Mouse (Mus musculus) granulocyte monocyte progenitor cell, adult 5-6 weeks (primary cell): Measurements from ENCODE around the gene Chd9. TPM values are rescaled to one million over a fixed set of nuclear protein-coding genes. Genes with fewer than 3 reads are reported as not detected.
A peak's percentile ranks its signal among the peaks of the same experiment; 100 is the strongest.

Experiments used
- ATAC-seq: replicated peaks from 2 replicates; pipeline ENCODE4 v1.8.0; 2016; ENCODE audit warnings: mild to moderate bottlenecking, moderate TSS enrichment, inconsistent platforms; ENCODE audit not compliant: poor library complexity, severe bottlenecking
- total RNA-seq, 2 experiments: library from RNA; stranded (forward) in 1 of 2; stranded (reverse) in 1 of 2; fragments of 200-712, 200-1000 nt in 1 of 2; fragments of >200 nt in 1 of 2; fragmentation: Nextera tagmentation in 1 of 2; gene quantifications; 2 replicates each; pipeline ENCODE4 v1.2.3; 2014 to 2017

Chd9 gene
- total RNA-seq (2014; fragmentation: Nextera tagmentation) (108 and 162 TPM in 2 replicates), total RNA-seq (2017) (55.7 and 75.6 TPM in 2 replicates)

DNA sequence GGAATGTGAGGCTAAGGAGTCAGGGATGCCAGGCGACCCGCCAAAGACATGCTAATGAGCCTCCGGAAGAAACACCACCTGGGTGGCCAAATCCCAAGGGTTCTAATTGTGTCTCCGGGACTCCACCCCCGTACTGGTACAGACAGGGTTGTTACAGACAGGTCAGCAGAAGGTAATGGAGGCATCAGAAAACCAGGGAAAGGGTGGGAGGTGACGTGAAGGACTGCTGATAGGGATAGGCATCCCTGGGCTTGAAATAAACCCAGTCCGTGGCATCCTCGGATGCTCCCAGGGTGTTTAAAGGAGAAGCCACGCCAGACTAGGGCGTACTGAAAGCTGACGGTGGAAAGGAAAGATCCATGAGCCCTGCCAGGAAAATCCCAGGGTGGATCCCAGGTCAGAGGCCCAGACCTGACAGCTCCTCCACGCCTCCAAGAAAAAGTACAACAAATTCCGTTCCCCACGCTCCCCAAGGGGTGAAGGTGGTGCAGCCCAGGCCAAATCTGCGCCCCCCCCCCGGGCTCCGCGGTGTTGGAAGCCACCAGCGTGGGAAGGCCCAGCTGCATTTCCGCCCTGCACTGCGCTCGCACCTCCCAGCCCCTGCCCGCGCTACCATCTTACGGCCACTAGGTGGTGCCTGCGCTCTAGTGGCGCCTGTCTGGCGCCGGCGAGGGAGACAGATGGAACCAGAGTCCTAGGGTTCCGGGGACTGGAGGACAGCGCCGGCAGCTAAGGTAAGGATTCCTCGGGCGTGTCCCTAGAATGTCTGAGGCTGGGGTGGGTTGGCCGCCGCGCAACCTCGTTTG is at the start of gene Chd9:
Gene Chd9 (plus strand): TSS at position 172 of the 806 bp plus-strand sequence.
- ATAC-seq = peak; percentile 94

DNA sequence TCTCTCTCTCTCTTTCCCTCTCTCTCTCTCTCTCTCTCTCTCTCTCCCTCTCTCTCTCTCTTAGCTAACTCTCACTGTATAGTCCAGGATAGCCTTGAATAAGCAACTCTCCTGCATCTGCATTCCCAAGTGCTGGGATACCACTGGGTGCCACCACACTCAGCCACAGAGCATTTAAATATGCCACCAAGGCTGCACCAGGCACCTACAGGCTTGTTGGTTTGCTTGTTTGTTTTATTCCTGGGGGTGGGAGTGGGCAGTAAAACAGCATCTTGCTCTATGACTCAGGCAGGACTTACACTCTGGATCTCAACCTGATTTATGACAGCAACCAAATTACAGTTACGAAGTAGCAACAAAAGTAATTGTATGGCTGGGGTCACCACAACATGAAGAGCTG is 36.5 kb upstream of the Chd9 start:
- ATAC-seq = no peak

DNA sequence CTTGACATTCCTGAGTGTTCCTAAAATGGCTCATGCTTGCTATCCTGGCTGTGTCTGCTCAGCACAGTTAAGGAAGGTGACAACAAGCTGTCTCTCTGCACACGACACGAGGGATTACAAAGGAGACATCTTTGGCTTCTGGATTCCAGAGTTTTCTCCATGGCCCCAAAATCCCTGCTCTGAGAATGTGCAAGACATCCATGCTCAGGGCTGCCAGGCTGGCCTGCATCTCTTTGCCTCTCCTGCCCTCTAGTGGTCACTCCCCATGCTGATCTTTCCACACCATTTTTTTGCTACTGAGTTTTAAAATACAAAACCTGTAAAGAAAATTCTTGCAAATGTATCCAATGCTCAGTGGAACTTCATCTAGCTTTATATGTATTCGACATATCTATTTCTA is 34.4 kb upstream of the Chd9 start:
- peak; percentile 64 for ATAC-seq

DNA sequence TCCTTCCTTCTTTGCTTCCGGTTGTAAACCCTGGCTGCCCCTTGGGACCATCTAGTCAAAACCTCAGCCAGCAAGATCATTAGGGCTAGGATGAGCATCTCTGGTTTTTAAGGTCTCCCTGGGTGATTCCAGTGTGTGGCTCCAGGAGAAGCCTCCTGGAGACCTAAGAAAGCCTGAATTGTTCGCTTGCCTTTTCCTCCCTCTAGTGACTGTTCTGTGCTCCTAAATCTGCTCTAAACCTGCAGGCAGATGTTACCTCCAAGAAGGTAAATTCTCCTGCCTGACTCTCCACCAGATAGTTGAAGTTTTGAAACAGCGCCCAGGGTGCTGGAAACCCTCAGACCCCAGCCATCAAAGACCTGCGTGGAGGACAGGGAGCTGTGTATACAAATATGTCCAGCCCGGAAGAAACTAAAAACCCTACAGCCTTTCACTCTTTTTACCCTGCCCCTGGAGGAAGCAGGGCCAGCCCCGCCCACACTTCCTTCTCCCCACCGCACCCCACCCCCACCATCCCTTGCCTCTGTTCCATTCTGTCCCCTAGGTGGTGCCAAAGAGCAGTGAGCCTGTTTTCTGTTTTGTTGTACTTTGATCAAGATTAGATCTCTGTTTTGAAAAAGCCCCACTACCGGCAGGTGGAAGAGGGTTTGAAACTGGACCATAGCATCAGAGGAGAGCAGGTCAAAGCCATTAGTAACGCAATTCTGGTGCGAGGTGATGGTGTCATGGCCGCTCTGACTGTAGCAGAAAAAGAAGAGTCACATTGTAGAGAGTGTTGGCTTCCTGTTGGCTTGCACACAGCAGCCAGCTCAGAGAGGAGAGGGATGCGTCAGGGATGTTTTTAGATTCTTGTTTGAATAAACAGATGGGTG is 32.9 kb upstream of the Chd9 start:
- ATAC-seq = peak; percentile 96

DNA sequence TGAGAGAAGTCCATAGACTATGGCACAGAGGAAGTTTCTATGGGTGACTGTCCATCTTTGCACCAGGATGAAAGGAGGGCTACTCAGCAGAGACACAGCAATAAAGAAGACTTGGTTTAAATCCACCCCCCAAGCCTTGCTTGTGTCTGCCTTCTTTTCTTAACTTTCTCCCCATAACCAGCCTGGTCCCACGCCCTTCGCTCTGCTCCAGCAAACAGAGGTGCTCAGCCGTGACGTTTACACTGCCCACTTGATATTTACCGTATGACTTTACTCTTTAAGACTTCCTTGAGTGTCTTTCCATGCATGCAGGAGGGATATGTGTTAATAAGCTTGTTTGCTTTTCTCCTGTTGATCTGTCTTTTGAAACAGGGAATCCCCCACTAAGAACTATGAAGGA is 28.7 kb upstream of the Chd9 start:
- no peak for ATAC-seq

DNA sequence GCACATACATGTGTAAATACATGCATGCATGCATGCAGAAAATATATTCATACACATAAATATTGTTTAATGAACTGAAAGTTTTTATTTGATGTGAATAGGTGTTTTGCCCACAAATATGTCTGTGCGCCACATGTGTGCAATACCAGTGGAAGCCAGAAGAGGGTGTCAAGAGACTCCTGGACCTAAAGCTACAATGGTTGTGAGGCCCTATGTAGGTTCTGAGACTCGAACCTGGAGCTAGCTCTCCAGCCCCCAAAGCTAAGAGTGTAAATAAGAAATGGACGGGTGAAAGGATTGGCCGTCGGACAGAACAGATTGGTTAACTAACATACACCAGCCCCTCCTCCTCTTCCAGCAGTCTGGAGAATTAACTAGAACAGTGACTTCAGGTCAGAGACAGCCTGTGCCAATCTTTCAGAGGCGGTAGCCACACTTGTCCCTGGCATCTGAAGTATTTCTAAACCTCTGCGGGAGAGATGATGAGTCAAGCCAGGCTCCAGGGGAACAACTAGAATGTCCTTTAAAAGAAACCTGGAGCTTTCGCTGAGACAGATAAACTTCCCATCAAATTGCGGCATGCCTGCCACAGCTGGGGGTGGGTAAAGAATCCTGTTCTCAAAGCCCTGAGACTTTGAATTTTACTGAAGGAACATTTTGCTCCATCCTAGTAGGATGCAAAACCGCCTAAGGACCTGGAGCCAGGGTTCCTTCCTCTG is 14.4 kb upstream of the Chd9 start:
- ATAC-seq = no peak; the same call in 1 of the 2 replicates

- ATAC-seq = no peak
Observed at GRCm38 (mm10) chr8:90816061-90816882, 11.9 kb upstream of the Chd9 start.

DNA sequence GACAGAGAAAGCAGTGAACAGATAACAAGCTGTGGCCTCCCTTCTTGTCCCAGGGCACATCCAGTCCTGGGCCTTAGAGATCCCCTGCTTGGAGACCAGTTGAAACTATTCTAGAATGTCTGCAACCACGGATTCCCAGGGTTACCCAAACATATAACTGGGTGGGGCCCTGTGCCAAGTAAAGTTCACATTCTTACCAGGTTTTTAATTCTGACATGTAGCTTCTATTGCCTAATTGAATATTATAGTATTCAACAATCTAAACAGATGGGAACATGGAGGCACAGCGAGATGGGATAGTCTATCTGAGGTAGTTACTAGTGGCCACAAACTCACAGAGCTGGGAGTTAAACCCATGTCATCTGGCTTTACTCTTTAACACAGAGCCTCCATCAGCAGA is 10.9 kb upstream of the Chd9 start, which contains the start of gene Gm19935:
Gene Gm19935 (minus strand): TSS at position 101 of the 400 bp plus-strand sequence.
- ATAC-seq = no peak

GRCm38 (mm10) chr8:90819561-90820320 is 8.4 kb upstream of the Chd9 start:
- peak; percentile 53 for ATAC-seq

- peak; percentile 66 for ATAC-seq
Observed at GRCm38 (mm10) chr8:90820321-90820696, 7.8 kb upstream of the Chd9 start.

GRCm38 (mm10) chr8:90822443-90822842 is 5.7 kb upstream of the Chd9 start:
- ATAC-seq = peak; percentile 61

DNA sequence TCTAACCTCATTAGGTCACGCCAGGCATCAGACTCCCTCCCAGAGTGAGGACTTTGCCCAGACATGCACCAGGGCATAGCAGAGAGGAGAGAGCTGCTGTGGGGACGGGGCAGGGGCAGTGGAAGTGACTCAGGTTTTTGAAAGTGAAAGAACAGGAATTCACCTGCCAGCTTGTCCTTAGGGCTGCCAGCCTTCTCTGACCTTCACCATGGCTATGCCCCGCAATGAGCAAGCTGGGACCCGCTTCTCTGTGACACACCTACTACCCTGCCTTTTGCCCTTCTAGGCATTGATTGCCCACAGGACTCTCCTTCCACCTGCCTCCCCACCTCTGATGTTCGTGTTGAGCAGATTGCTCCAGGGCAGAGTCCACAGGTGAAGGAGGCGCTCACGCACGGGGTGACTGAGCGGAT is 2.7 kb upstream of the Chd9 start:
- ATAC-seq = no peak

- ATAC-seq = no peak
Observed at GRCm38 (mm10) chr8:90828987-90829740, 1.0 kb downstream of the Chd9 start.

- no peak for ATAC-seq
Observed at GRCm38 (mm10) chr8:90829825-90830224, 1.7 kb downstream of the Chd9 start.

DNA sequence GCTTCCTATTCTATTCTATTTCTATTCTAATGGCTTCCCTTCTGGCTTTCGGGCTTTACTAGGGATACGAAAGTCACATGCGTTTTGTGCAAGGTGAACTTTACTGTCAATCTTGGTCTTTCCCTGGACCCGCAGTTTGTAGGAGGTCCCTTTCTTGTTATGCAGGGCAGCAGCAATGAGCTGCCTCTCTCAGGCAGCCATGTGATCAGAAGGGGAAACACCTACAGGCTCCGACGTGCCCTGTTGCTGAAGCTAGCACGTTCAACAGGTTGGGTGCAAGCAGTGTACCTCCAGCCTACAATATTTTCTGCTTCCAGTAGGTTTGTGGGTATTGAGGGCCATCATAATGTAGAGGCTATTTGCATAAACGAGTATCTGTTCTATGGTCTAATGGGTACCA is 2.8 kb downstream of the Chd9 start:
- ATAC-seq = no peak

DNA sequence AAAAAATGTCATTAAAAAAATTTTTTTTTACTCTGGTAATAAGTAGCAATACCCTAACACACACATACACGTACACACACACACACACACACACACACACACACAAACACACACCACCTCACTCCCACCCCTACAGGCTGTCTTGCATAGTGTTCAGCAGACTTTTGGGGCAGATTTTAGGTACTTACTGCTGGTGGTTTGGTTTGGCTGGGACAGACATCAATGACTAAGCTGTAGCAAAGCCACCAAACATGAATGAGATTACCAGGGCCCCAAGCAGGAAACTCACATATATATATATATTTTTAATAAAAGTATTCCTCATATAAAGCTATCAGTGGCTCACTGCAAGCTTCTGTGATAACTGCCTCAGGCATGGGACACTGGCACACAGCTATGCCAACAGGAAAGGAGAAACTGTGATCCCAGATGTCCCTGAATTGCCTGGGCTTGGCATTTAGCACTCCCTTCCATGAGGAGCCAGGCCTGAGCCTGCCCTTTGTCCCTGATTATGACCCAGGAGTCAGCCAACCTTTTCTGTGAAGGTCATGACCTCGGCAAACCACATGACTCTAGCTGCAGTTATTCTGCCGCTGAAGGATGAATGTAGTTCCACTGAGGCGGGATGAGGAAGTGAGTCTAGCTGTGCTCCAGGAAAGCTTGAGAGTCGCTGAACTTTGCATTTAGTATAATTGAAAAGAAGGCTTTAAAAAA is 4.6 kb downstream of the Chd9 start:
- 0 out of 2 replicates have a peak, but pooled peaks have one; percentile 7 for ATAC-seq

GRCm38 (mm10) chr8:90833628-90834320 is 5.6 kb downstream of the Chd9 start:
- ATAC-seq = peak; percentile 63
